Mouse (Mus musculus): ENCODE measurements around the gene Zfp950.

- TF ChIP-seq CTCF (IDR thresholded peaks at IDR 0.05; ENCODE audit: control insufficient read depth, insufficient read depth, insufficient read length) (no peak), MYOG (IDR thresholded peaks at IDR 0.05; ENCODE audit: control insufficient read depth, extremely low read depth, insufficient read length) (no peak), MAX (IDR thresholded peaks at IDR 0.05) (no peak), MYOD1 (IDR thresholded peaks at IDR 0.05; ENCODE audit: control insufficient read depth, insufficient read length, low read depth) (no peak), USF1 (IDR thresholded peaks at IDR 0.05; ENCODE audit: low read depth) (no peak), CEBPB (IDR thresholded peaks at IDR 0.05; ENCODE audit: low read depth) (no peak)
Measured at GRCm38 (mm10) chr19:61021939-61022566, 118.6 kb downstream of the Zfp950 start.

Measured in C2C12 (cell line).